Mouse (Mus musculus) frontal cortex, adult (tissue): Measurements from ENCODE around the gene Kyat3.
"Not testable (repeated sequence)": the region's sequence is repeated elsewhere in the genome, so short reads cannot be mapped to it uniquely, and the experiment has no call there.

ENCODE experiments used
- ATAC-seq: cut with Nextera tagmentation; 2 replicates; pipeline ENCODE4 v1.9.2; 2017; ENCODE audit warnings: mild to moderate bottlenecking, moderate library complexity, mixed read lengths; ENCODE audit not compliant: low TSS enrichment

The Kyat3 gene

GRCm38 (mm10) chr3:142700442-142701322 is at the start of gene Kyat3:
Kyat3 (plus strand) TSS chr3:142701051.
- ATAC-seq, result peak; percentile 99

GRCm38 (mm10) chr3:142664723-142665122 is 36.1 kb upstream of the Kyat3 start:
- ATAC-seq, result no peak

- ATAC-seq, result peak; percentile 93
These were observed 26.2 kb upstream of the Kyat3 start for GRCm38 (mm10) chr3:142674607-142675006.

- ATAC-seq, result no peak
These were observed 12.9 kb upstream of the Kyat3 start for GRCm38 (mm10) chr3:142687939-142688338.

- ATAC-seq, result no peak
These were observed 12.5 kb upstream of the Kyat3 start for GRCm38 (mm10) chr3:142688353-142688752.

GRCm38 (mm10) chr3:142696517-142696916 is 4.3 kb upstream of the Kyat3 start:
- no peak for ATAC-seq

- peak; percentile 6; the same call in 1 of the 2 replicates for ATAC-seq
These were observed 647 bp downstream of the Kyat3 start for GRCm38 (mm10) chr3:142701407-142701989.

- ATAC-seq, result peak; percentile 78
These were observed 6.0 kb downstream of the Kyat3 start for GRCm38 (mm10) chr3:142706581-142707444.

GRCm38 (mm10) chr3:142708181-142708848 is 7.5 kb downstream of the Kyat3 start:
- ATAC-seq, result 0 out of 2 replicates have a peak, but pooled peaks have one; percentile 8

- peak; percentile 82 for ATAC-seq
These were observed 8.1 kb downstream of the Kyat3 start for GRCm38 (mm10) chr3:142708849-142709419.

GRCm38 (mm10) chr3:142710360-142711007 is 9.6 kb downstream of the Kyat3 start:
- peak; percentile 84 for ATAC-seq

GRCm38 (mm10) chr3:142711372-142711771 is 10.5 kb downstream of the Kyat3 start:
- no peak for ATAC-seq

GRCm38 (mm10) chr3:142712401-142713040 is 11.7 kb downstream of the Kyat3 start:
- ATAC-seq, result not testable (repeated sequence)

GRCm38 (mm10) chr3:142725481-142725880 is 24.6 kb downstream of the Kyat3 start:
- ATAC-seq, result no peak

GRCm38 (mm10) chr3:142725969-142726672 is 25.3 kb downstream of the Kyat3 start:
- ATAC-seq, result no peak

GRCm38 (mm10) chr3:142734291-142734690 is 33.4 kb downstream of the Kyat3 start:
- no peak for ATAC-seq

GRCm38 (mm10) chr3:142740896-142741295 is 40.0 kb downstream of the Kyat3 start:
- peak; percentile 92 for ATAC-seq

GRCm38 (mm10) chr3:142743973-142744898 is 43.4 kb downstream of the Kyat3 start:
- ATAC-seq, result no peak
